Mouse (Mus musculus) layer of hippocampus, postnatal 36 days (tissue): ENCODE measurements around the gene Zbtb16. TPM values are rescaled to one million over a fixed set of nuclear protein-coding genes. Genes with fewer than 3 reads are reported as not detected.
A peak's percentile ranks its signal among the peaks of the same experiment; 100 is the strongest.

Experiments used
- DNase-seq, 2 experiments: peaks; one replicate each; pipeline ENCODE4 v3.0.0; 2022
- total RNA-seq, 2 experiments: library from RNA; stranded (reverse); gene quantifications; 2 replicates each; pipeline ENCODE4 v1.2.3; 2021

Zbtb16 gene
- total RNA-seq = 100 to 1,000 TPM; 104 to 149 TPM

- DNase-seq = peak; percentile 86 to 89
These were observed at the start of gene Zbtb16 for GRCm38 (mm10) chr9:48835631-48836565. TSS of gene Zbtb16 (minus strand) at chr9:48836222.

GRCm38 (mm10) chr9:48872896-48873295 lies 36.9 kb upstream of the Zbtb16 start:
- no peak for DNase-seq

GRCm38 (mm10) chr9:48866523-48867121 lies 30.6 kb upstream of the Zbtb16 start:
- no peak for DNase-seq

GRCm38 (mm10) chr9:48865235-48865634 lies 29.2 kb upstream of the Zbtb16 start:
- DNase-seq = no peak

DNA sequence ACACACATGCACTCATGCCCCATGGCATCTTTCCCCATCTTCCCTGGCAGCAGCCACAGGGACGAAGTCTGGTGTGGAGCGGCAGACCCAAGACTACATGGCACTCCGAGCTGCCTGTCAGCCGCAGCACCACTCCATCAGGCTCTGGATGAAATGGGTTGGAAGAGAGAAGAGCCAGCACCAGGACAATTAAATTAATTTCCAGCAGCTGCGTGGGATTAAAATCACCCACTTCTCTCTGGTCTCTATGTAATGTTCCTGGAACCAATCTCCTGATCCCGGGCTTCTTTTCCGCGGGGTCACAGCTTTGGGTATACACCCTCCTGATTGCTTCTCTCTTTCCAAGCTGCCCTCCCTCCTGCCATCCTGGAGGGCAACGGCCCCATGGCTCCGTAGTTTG lies 25.5 kb upstream of the Zbtb16 start:
- no peak for DNase-seq

DNA sequence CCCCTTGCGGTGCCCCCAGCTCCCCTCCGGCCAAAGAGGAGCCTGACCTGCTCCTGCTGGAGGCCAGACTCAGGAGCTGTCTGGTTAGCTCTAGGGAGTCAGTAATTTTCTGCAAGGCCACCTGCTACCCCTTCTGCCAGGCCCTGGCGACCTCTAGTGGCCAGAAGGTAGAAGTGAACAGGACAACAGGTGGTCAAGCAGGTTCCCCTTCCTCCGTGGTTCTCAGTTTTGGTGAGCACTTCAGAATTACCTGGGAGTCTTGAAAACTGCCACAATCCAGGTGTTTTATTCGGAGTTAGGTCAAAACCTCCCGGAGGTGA lies 24.5 kb upstream of the Zbtb16 start:
- peak; percentile 53 to 66 for DNase-seq

- DNase-seq = no peak
These were observed 24.0 kb upstream of the Zbtb16 start for GRCm38 (mm10) chr9:48859828-48860525.

- no peak for DNase-seq
These were observed 21.9 kb upstream of the Zbtb16 start for GRCm38 (mm10) chr9:48857944-48858343.

DNA sequence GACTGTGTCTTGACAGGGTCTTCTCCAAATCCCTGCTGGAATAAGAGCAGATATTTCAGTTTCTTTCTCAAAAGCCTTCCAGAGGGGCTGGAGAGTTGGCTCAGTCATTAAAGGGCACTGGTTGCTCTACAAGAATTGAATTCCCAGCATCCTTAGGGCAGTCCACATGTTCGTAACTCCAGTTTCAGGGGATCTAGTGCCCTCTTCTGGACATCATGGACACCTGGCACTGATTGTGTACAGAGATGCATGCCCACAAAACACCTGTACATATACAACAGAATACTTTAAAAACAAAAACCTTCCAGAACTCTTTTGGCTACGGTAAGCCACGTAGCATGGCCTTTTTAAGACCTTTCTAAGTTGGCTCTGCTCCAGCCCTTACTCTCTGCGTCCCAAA lies 20.2 kb upstream of the Zbtb16 start:
- no peak for DNase-seq

GRCm38 (mm10) chr9:48849531-48849930 lies 13.5 kb upstream of the Zbtb16 start:
- no peak for DNase-seq

DNA sequence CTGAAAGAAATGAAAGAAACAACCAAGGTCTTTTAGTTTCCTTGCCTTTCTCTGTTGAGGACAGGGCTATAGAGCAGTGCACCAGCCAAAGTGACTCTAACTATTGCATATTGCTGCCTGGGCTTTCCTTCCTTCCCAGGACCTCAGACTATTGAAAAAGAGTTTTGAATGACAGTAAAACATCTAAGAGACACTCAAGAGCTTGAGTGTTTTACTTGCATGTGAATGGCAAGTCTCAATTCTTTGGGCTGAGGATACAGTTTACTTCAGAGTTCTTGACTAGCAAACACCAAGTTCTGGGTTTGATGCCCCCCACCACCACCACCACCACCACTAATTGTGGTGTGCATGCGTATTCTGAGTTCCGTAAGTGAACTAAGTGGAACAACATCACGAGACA lies 3.5 kb upstream of the Zbtb16 start:
- no peak for DNase-seq

- no peak for DNase-seq
These were observed 2.3 kb upstream of the Zbtb16 start for GRCm38 (mm10) chr9:48838346-48838745.

DNA sequence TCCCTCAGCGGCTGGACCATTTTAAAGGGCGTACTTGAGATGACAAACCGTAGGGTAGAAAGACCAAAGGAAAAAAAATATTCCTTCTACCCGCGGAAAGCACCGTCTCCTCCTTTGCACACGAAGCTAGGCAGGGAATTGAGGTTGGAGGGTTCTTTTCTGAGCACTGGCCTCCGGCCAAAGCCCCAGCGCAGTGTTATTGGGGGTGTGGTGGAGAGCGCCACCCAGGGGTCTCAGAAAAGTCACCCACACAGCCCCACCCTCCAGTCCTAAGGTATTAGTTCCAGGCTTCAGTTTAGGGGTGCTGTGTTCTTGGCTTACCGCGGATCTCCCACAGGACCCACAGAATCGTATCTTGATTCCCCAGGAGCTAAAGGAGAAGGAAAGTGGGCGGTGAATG lies 1.2 kb upstream of the Zbtb16 start:
- no peak for DNase-seq

GRCm38 (mm10) chr9:48836566-48836930 lies 526 bp upstream of the Zbtb16 start:
- DNase-seq = no peak

- DNase-seq = peak in 1 of 2 experiments; percentile 62
These were observed 1.2 kb downstream of the Zbtb16 start for GRCm38 (mm10) chr9:48834541-48835411.

- no peak for DNase-seq
These were observed 2.0 kb downstream of the Zbtb16 start for GRCm38 (mm10) chr9:48834006-48834405.

GRCm38 (mm10) chr9:48833493-48833892 lies 2.5 kb downstream of the Zbtb16 start:
- no peak for DNase-seq

GRCm38 (mm10) chr9:48832473-48833100 lies 3.4 kb downstream of the Zbtb16 start:
- no peak for DNase-seq

GRCm38 (mm10) chr9:48831560-48832460 lies 4.2 kb downstream of the Zbtb16 start:
- no peak for DNase-seq

GRCm38 (mm10) chr9:48828839-48829238 lies 7.2 kb downstream of the Zbtb16 start:
- no peak for DNase-seq

GRCm38 (mm10) chr9:48826377-48826889 lies 9.6 kb downstream of the Zbtb16 start:
- no peak for DNase-seq
